Mouse (Mus musculus): ENCODE measurements around the gene Gm16253. TPM values are rescaled to one million over a fixed set of nuclear protein-coding genes. Genes with fewer than 3 reads are reported as not detected.

Gm16253 gene
- total RNA-seq (2021): 1 to 10 TPM; 1.2 to 2.0 TPM
- long read RNA-seq, experiment 1, partial matches to known transcripts: 0 of 2 reads
- long read RNA-seq, experiment 1, other reads (novel, unspliced or antisense): 2 of 2 reads
- long read RNA-seq, experiment 2, partial matches to known transcripts: 0 of 1 reads
- long read RNA-seq, experiment 2, other reads (novel, unspliced or antisense): 1 of 1 reads

DNA sequence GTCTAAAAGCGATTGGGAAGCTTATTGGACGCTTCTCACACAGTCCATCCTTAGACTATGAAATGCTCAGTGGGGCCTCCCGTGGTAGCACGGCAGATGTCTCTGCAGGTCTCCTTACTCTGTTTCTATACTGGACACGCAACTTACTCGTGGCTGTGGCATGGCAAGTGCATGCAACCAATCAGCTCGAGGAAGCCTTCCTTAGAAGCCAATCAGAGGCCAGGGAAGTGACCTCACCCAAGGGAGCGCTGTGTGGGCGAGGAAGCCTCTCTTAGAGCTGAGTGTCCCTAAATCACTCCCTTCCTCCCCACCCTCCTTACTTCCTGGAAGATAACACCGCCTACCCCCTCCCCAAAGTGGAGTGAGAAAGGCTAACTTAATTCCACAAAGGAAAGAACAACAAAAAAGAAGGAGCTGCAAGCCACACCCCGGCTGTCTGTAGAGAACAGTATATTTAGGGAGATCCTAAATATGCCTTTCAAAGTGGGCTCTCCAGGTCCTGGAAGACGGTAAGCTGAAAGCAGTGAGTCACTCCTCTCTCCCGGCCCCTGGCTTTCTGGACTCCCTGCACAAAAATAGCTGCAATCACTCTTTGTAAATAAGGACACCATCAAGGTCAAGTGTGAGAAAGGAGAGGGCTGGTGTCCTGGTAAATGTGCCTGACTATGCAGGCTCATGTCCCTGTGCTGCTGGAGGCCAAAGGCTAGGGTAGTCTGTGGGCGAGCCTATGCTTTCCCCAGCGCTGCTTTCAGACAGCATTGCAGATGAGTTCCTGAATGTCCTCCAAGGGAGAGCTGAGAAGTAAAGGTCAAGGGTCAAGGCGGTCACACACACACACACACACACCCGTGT, at the start of gene Gm16253:
Gene Gm16253 (plus strand): TSS at position 295 of the 852 bp plus-strand sequence.
- DNase-seq (ENCODE audit: low spot score): peak; percentile 96

- DNase-seq (ENCODE audit: low spot score): no peak
Measured at GRCm38 (mm10) chr3:96528506-96528905, 48.3 kb upstream of the Gm16253 start.

- no peak for DNase-seq (ENCODE audit: low spot score)
Measured at GRCm38 (mm10) chr3:96532050-96532449, 44.7 kb upstream of the Gm16253 start.

GRCm38 (mm10) chr3:96534300-96534699, 42.5 kb upstream of the Gm16253 start:
- no peak for DNase-seq (ENCODE audit: low spot score)

DNA sequence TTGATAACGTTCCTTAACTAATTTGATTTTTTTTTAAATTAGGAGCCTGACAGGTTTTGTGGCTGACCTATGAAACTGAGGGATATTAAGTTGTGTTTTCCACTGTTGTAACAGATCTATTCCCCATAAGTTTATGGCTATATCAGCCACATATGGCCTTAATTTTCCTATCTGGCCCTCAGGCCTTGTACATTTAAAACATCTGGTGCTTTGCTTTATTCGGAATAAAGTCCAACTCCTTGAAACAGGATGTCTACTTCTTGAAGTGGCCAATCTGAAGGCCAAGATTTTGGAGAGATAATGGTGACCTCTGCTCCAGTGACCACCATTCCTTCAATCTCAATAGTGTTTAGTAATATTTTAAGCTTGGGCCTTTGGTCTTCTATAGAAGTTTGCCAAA, 37.5 kb upstream of the Gm16253 start:
- no peak for DNase-seq (ENCODE audit: low spot score)

- no peak for DNase-seq (ENCODE audit: low spot score)
Measured at GRCm38 (mm10) chr3:96540740-96541139, 36.0 kb upstream of the Gm16253 start.

- no peak for DNase-seq (ENCODE audit: low spot score)
Measured at GRCm38 (mm10) chr3:96541328-96542078, 35.3 kb upstream of the Gm16253 start.

GRCm38 (mm10) chr3:96542554-96542953, 34.2 kb upstream of the Gm16253 start:
- no peak for DNase-seq (ENCODE audit: low spot score)

GRCm38 (mm10) chr3:96543345-96543744, 33.4 kb upstream of the Gm16253 start:
- no peak for DNase-seq (ENCODE audit: low spot score)

DNA sequence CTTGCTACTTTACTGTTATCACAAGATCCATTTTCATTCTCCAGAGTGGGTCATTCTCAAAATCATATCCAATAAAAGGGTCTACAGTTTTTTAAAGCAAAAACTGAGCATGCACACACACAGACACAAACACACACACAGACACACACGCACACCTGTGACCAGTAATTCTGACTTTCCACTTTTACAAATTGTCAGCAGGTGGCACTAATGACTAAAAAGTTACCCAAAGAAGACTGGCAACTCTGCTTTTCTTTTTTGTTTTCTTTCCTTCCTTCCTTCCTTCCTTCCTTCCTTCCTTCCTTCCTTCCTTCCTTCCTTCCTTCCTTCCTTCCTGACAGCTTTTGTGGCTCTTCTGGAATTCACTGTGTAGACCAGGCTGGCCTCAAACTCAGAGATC, 31.2 kb upstream of the Gm16253 start:
- DNase-seq (ENCODE audit: low spot score): no peak

- no peak for DNase-seq (ENCODE audit: low spot score)
Measured at GRCm38 (mm10) chr3:96546880-96547279, 29.9 kb upstream of the Gm16253 start.

- peak; percentile 83 for DNase-seq (ENCODE audit: low spot score)
Measured at GRCm38 (mm10) chr3:96547389-96547960, 29.3 kb upstream of the Gm16253 start.

- DNase-seq (ENCODE audit: low spot score): no peak
Measured at GRCm38 (mm10) chr3:96548824-96549223, 28.0 kb upstream of the Gm16253 start.

DNA sequence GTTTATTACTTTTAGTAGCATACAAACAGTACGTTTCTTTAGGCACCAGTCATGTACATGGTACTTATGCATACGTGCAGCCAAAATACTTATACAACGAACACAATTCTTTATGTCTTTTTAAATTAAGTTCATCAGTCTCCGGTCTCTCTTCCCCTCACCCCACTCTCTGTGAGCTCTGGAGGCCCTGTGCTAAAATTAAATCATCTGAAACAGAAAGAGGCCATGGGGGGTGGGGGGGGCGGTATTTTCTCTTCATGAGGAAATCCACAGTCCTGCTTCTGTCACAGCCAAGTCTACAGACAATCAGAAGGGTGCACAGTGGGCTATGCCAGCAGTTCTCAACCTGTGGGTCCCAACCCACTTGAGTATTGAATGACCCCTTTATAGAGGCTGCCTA, 27.4 kb upstream of the Gm16253 start:
- DNase-seq (ENCODE audit: low spot score): no peak

- peak; percentile 75 for DNase-seq (ENCODE audit: low spot score)
Measured at GRCm38 (mm10) chr3:96551203-96551602, 25.6 kb upstream of the Gm16253 start.

- DNase-seq (ENCODE audit: low spot score): no peak
Measured at GRCm38 (mm10) chr3:96551890-96552289, 24.9 kb upstream of the Gm16253 start.

DNA sequence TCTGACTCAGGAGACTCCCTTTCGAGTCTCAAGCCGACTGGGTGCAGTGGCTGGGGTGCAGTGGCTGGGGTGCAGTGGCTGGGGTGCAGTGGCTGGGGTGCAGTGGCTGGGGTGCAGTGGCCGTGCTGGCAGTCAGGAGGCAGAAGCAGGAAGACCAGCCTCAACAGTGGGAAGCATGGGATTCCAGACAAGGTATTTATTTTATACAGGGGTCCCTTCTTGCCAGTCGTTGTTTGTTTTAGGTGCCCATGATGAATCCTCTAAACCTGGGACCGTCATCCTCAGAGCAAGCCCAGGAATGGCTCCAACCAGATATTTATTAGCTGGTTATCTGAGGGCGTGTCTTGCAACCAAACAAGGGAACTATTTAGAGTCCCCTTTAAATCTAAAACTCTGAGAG, 23.2 kb upstream of the Gm16253 start:
- DNase-seq (ENCODE audit: low spot score): no peak

- no peak for DNase-seq (ENCODE audit: low spot score)
Measured at GRCm38 (mm10) chr3:96554251-96554650, 22.5 kb upstream of the Gm16253 start.

DNA sequence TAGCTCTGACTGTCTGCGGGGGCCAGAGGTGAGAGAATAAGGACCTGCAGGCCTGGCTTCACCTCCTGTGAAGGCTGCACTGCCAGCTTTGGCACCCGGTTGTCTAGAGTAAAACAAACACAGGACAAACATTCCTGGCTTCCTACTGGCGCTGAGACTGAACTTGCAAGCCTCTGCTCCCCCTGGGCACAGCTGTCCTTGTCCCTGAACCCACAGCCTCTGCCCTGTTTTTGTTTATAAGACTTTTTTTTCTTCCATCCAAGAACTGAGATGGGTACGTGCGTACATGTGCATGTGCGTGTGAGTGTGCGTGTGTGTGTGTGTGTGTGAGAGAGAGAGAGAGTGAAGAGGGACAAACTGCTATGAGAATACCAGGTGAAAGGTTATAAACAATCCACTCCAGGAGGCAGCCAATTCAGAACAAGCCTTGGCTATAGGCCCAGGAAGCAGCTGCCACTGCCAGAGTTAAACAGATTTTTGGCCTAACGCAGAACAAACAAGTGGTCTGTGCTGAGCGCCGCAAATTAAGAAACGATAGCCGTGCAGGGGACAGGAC, 21.7 kb upstream of the Gm16253 start:
- DNase-seq (ENCODE audit: low spot score): peak; percentile 90

- no peak for DNase-seq (ENCODE audit: low spot score)
Measured at GRCm38 (mm10) chr3:96555999-96556614, 20.7 kb upstream of the Gm16253 start.

Measured in gastrocnemius, adult 18-20 months (tissue).